Mouse (Mus musculus) midbrain, embryonic 14.5 days (tissue): ENCODE measurements around the gene Olfr1360. TPM values are rescaled to one million over a fixed set of nuclear protein-coding genes. Genes with fewer than 3 reads are reported as not detected.
"Not testable (repeated sequence)": the region's sequence is repeated elsewhere in the genome, so short reads cannot be mapped to it uniquely, and the experiment has no call there.

Experiments used
- ATAC-seq: fragments of 200-750 bp; cut with Nextera tagmentation; 2 replicates; pipeline ENCODE4 v1.8.0; 2017; ENCODE audit warnings: moderate number of reproducible peaks, moderate library complexity; ENCODE audit not compliant: low FRiP score, low TSS enrichment
- DNase-seq: peaks from one replicate; pipeline ENCODE4 v3.0.0-alpha.2; 2015
- H3K27ac ChIP-seq: fragments of 300-500 bp; sonication (generic); replicated peaks from 2 replicates; pipeline ENCODE4 v1.5.1; 2014; ENCODE audit warnings: mild to moderate bottlenecking, low read depth, low read length, moderate library complexity
- H3K27me3 ChIP-seq: fragments of 300-500 bp; sonication (generic); 2 replicates; pipeline ENCODE4 v1.6.1; 2014; ENCODE audit warnings: low read length, control low read depth, mixed read lengths; ENCODE audit not compliant: control insufficient read depth, insufficient read depth
- H3K36me3 ChIP-seq: fragments of 300-500 bp; sonication (generic); 2 replicates; pipeline ENCODE4 v1.6.1; 2014; ENCODE audit warnings: low read length, control low read depth; ENCODE audit not compliant: control insufficient read depth, insufficient read depth
- H3K4me1 ChIP-seq: fragments of 300-500 bp; sonication (generic); 2 replicates; pipeline ENCODE4 v1.6.1; 2014; ENCODE audit warnings: mild to moderate bottlenecking, antibody characterized with exemption, low read length, control low read depth; ENCODE audit not compliant: control insufficient read depth, insufficient read depth
- H3K4me2 ChIP-seq: fragments of 300-500 bp; sonication (generic); 2 replicates; pipeline ENCODE4 v1.6.1; 2014; ENCODE audit warnings: mild to moderate bottlenecking, low read length, moderate library complexity
- H3K4me3 ChIP-seq: fragments of 300-500 bp; sonication (generic); replicated peaks from 2 replicates; pipeline ENCODE4 v1.5.1; 2014; ENCODE audit warnings: low read depth, low read length
- H3K9ac ChIP-seq: fragments of 300-500 bp; sonication (generic); replicated peaks from 2 replicates; pipeline ENCODE4 v1.6.1; 2014; ENCODE audit warnings: mild to moderate bottlenecking, low read length, moderate library complexity
- H3K9me3 ChIP-seq: fragments of 300-500 bp; sonication (generic); 2 replicates; pipeline ENCODE4 v1.6.1; 2016; ENCODE audit warnings: low read length, control low read depth, mixed read lengths; ENCODE audit not compliant: control insufficient read depth
- WGBS: fragments of 180-500 bp; shearing (Covaris S2); extraction: QIAGEN DNeasy Blood & Tissue Kit; methylation state at CpG from one replicate; pipeline ENCODE4 v1.1.7; 2014; 5-methylcytosine and 5-hydroxymethylcytosine counted together
- polyA plus RNA-seq: library from polyadenylated mRNA; unstranded; fragments of >200 nt; fragmentation: Nextera tagmentation; extraction: Ambion mirVana; gene quantifications from 2 replicates; pipeline ENCODE4 v1.2.1, GENCODE M21; 2014

Olfr1360 gene
- polyA plus RNA-seq, 1 experiment from 2014 or later, result not detected

DNA sequence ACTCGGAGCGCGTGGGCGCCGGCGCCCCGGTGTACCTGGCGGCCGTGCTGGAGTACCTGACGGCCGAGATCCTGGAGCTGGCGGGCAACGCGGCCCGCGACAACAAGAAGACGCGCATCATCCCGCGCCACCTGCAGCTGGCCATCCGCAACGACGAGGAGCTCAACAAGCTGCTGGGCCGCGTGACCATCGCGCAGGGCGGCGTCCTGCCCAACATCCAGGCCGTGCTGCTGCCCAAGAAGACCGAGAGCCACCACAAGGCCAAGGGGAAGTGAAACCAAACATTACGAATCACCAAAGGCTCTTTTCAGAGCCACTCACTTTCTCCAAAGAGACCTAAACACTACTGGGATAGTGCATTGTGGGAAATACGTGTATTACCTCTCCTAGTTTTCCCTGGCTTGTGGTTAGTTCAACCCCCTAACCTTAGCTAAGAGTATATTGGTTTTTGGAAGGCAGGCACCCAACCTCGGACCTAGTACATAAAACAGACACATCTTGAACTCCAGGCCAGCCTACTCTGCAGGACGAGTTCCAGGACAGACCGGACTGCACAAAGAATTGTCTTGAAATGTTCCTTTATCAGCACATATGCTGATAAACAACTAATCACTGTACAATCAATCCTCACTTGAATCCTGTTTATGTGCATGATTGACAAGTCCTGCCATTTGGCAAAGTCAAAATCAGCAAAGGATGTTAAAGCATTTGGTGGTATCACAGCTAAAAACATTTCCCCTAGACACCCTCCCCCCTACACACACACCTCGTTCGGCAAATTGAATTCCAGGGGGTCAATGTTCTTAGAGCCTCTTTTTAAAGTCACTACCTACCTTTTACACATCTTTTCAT lies 39.6 kb upstream of the Olfr1360 start:
- peak overlapping the region; percentile 82 for H3K27ac ChIP-seq
- not testable (repeated sequence) for H3K27me3 ChIP-seq, H3K9me3 ChIP-seq, H3K36me3 ChIP-seq
- H3K4me1 ChIP-seq, result peaks cover 24% of the 10 kb centered on the region
- peak overlapping the region; percentile 54 for H3K9ac ChIP-seq
- peak; percentile 32 for ATAC-seq
- peak overlapping the region; percentile 42 for H3K4me3 ChIP-seq
- 0% methylated on average over 9 of the region's 38 CpGs for WGBS
- H3K4me2 ChIP-seq, result peak overlapping the region; percentile 89
- peak; percentile 51 for DNase-seq

GRCm38 (mm10) chr13:21715864-21716539 lies 38.8 kb upstream of the Olfr1360 start, which contains the start of the genes Hist1h2bl and Hist1h2ai:
Hist1h2bl (minus strand) TSS chr13:21716143.
Hist1h2ai (plus strand) TSS chr13:21716422.
- DNase-seq, result peak; percentile 96
- peak within 1 kb of the TSS; percentile 89 for H3K4me2 ChIP-seq

GRCm38 (mm10) chr13:21715131-21715863 lies 38.1 kb upstream of the Olfr1360 start:
- under 1% methylated on average over 22 of the region's 22 CpGs for WGBS
- peak overlapping the region; percentile 89 for H3K4me2 ChIP-seq
- H3K27ac ChIP-seq, result peak overlapping the region; percentile 6; the same call in 1 of the 2 replicates
- no peaks in the 10 kb centered on the region for H3K27me3 ChIP-seq
- ATAC-seq, result no peak
- no peaks in the 10 kb centered on the region for H3K9me3 ChIP-seq
- peaks cover 24% of the 10 kb centered on the region for H3K4me1 ChIP-seq
- H3K9ac ChIP-seq, result no peak overlapping the region; the same call in 1 of the 2 replicates
- peak overlapping the region; percentile 42 for H3K4me3 ChIP-seq
- DNase-seq, result peak; percentile 40
- H3K36me3 ChIP-seq, result no peaks in the 10 kb centered on the region

More at GRCm38 (mm10) chr13:21715864-21716539, 38.8 kb upstream of the Olfr1360 start, which contains the start of the genes Hist1h2bl and Hist1h2ai:
- Histone ChIP-seq H3K4me1 (peaks cover 26% of the 10 kb centered on the region), H3K27ac (peak within 1 kb of the TSS; percentile 82), H3K9ac (peak within 1 kb of the TSS; percentile 54), H3K4me3 (peak within 1 kb of the TSS; percentile 42)
- ATAC-seq, result peak; percentile 94
- H3K27me3 ChIP-seq, H3K36me3 ChIP-seq, H3K9me3 ChIP-seq: not testable (repeated sequence)
- WGBS, result under 1% methylated on average over 25 of the region's 50 CpGs

- no peak for ATAC-seq
- no peak overlapping the region for H3K27ac ChIP-seq
Observed at GRCm38 (mm10) chr13:21714725-21715124, 37.5 kb upstream of the Olfr1360 start.

GRCm38 (mm10) chr13:21711698-21712097 lies 34.5 kb upstream of the Olfr1360 start:
- Histone ChIP-seq H3K27me3 (no peaks in the 10 kb centered on the region), H3K4me2 (peak overlapping the region; percentile 72), H3K9me3 (no peaks in the 10 kb centered on the region), H3K9ac (no peak overlapping the region; the same call in 1 of the 2 replicates), H3K27ac (no peak overlapping the region), H3K4me3 (peak overlapping the region; percentile 51), H3K4me1 (peaks cover 11% of the 10 kb centered on the region), H3K36me3 (no peaks in the 10 kb centered on the region)
- ATAC-seq, result no peak
- no peak for DNase-seq
- 25% methylated on average over 4 of the region's 4 CpGs for WGBS

More at GRCm38 (mm10) chr13:21714725-21715124, 37.5 kb upstream of the Olfr1360 start:
- no peaks in the 10 kb centered on the region for H3K27me3 ChIP-seq
- DNase-seq, result peak; percentile 85
- no peak overlapping the region; the same call in 1 of the 2 replicates for H3K9ac ChIP-seq
- peak overlapping the region; percentile 42 for H3K4me3 ChIP-seq
- H3K9me3 ChIP-seq, result no peaks in the 10 kb centered on the region
- peaks cover 24% of the 10 kb centered on the region for H3K4me1 ChIP-seq
- H3K4me2 ChIP-seq, result peak overlapping the region; percentile 89
- H3K36me3 ChIP-seq, result no peaks in the 10 kb centered on the region
- WGBS, result 2% methylated on average over 7 of the region's 7 CpGs

DNA sequence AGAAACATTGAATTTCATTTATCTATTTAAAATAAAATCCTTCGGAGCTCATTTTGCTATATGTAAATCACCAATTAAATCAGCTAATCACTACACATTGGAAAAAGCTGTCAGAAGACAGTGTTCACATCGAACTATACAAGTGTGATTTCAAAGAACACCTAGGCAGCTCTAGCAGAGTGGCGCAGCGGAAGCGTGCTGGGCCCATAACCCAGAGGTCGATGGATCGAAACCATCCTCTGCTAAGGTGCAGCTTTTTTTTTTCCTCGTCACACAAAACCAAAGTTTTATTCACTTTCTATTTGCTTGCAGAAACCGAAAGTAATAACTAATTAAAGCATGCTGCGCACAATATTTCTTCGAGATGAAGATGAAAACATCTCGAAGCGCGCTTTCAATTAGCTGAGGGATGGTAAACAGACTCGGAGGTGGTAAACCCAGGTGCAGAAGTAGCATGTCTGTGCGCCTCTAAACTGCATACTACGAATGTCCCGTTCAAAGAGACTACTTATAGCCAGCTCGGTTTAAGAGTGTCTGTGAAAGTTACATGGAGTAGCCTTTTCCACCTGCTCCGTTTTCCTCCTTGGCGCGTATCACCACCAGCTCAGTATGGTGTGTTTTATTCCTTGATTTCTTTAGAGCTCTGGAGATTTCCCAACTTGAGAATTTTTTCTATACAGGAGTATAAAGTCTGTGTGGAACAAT lies 33.8 kb upstream of the Olfr1360 start:
- Histone ChIP-seq H3K4me2 (peak overlapping the region; percentile 72), H3K27ac (no peak overlapping the region), H3K27me3 (no peaks in the 10 kb centered on the region), H3K9ac (peak overlapping the region; percentile 29; the same call in 1 of the 2 replicates), H3K36me3 (no peaks in the 10 kb centered on the region), H3K4me3 (peak overlapping the region; percentile 51), H3K4me1 (peaks cover 11% of the 10 kb centered on the region), H3K9me3 (no peaks in the 10 kb centered on the region)
- ATAC-seq (peak; percentile 88), DNase-seq (peak; percentile 89)
- 2% methylated on average over 22 of the region's 22 CpGs for WGBS

DNA sequence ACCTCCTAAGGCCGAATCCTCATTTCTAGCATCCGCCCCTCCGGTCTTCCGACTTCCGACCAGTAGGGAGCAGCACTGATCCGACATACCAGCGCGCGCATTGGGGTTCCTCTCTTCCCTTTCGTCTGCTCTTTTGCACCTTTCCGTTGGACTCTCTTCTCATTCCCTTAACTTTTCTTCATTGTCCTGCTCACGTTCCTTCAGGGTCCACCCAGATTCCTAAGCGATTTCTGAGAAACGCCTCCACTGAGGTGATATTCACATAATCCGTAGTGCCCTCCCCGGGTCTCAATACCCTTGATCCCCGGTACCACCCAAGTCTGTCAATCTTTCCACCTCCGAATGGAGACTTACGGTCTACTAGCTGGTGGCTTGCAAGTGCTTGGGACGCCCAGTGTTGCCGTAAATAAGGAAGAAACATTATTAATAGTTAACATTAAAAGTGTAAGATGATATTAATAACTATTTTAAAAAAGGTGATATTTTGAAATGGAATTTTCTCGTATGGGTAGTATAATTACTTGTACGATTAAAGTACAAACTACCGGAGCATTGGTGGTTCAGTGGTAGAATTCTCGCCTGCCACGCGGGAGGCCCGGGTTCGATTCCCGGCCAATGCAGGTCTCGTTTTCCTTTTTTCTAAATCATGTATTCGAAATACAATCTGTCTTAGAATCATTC lies 33.0 kb upstream of the Olfr1360 start:
- ATAC-seq, result peak; percentile 87
- under 1% methylated on average over 32 of the region's 32 CpGs for WGBS
- Histone ChIP-seq H3K9me3 (no peaks in the 10 kb centered on the region), H3K4me1 (peaks cover 8% of the 10 kb centered on the region), H3K4me2 (peak overlapping the region; percentile 72), H3K27me3 (no peaks in the 10 kb centered on the region), H3K4me3 (peak overlapping the region; percentile 51), H3K9ac (peak overlapping the region; percentile 24; the same call in 1 of the 2 replicates), H3K36me3 (no peaks in the 10 kb centered on the region), H3K27ac (peak overlapping the region; percentile 67)
- DNase-seq, result peak; percentile 92
